Mouse (Mus musculus): ENCODE data around the gene Prkcb. TPM values are rescaled to one million over a fixed set of nuclear protein-coding genes. Genes with fewer than 3 reads are reported as not detected.

Prkcb gene
- total RNA-seq, 2 experiments from 2014 or later = 788 to 796 TPM

DNA sequence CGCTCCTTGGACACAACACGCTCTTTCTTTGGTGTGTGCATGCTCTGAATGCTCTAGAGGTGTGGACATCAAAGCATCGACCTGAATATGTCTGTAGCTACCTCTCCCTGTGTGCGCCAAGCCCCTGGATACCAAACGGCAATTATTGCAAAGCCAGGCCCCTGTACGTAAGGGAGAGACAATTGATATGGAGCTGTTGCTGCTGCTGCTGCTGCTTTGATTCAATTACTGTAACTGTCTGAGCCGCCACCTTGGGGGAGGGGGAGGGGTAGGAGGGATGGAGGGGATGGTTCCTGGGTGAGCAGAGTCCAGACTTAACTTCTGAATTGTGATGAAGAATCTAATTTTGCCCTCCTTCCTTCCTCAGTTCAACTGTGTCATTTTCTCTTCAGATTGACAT is 312.3 kb downstream of the Prkcb start:
- H3K4me3 ChIP-seq = no peak overlapping the region
- no peak for DNase-seq (ENCODE audit: low spot score in 2 of 2)
- TF ChIP-seq CTCF (conservative IDR thresholded peaks at IDR 0.05) = no peak
- H3K27ac ChIP-seq = no peak overlapping the region

GRCm38 (mm10) chr7:122605066-122605465 is 316.5 kb downstream of the Prkcb start:
- no peak overlapping the region for H3K4me3 ChIP-seq
- H3K27ac ChIP-seq = no peak overlapping the region
- no peak for TF ChIP-seq CTCF (conservative IDR thresholded peaks at IDR 0.05)
- no peak for DNase-seq (ENCODE audit: low spot score in 2 of 2)

GRCm38 (mm10) chr7:122609420-122609819 is 320.9 kb downstream of the Prkcb start:
- no peak for DNase-seq (ENCODE audit: low spot score in 2 of 2)
- TF ChIP-seq CTCF (conservative IDR thresholded peaks at IDR 0.05) = no peak
- no peak overlapping the region for H3K4me3 ChIP-seq
- no peak overlapping the region for H3K27ac ChIP-seq

DNA sequence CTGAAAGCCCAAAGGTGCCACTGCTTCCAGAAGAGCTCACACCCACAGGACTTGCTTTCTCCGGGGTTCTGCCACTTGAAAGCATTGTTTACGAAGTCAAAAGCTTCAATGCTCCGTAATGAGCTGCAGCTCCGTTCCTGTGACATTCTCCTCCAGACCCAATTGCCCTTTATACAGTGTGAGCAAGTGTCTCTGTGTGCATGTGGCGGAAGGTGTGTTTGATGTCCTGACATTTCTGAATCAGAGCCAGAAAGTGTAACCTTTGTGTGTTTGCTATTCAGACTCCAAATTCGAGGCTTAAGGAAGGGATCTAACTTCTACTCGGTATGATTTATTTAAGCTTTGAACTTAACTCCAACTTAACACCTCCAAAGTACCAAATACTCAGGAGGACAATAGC is 321.6 kb downstream of the Prkcb start:
- TF ChIP-seq CTCF (conservative IDR thresholded peaks at IDR 0.05) = no peak
- H3K27ac ChIP-seq = no peak overlapping the region
- DNase-seq (ENCODE audit: low spot score in 2 of 2) = no peak
- no peak overlapping the region for H3K4me3 ChIP-seq

DNA sequence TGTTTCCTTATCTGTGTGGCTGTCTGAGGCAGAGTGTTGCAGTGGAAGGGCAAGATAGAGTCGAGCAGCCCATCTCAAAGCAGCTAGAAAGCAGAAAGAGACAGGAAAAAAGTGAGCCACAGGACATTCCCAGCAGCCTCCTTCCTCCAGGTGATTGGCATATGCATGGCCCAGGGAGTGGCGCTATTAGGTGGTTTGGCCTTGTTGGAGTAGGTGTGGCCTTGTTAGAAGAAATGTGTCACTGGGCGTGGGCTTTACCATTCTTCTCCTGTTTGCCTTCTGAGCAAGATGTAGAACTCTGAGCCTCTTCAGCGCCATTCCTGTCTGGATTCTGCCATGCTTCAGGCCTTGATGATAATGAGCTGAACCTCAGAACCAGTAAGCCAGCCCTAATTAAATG is 325.3 kb downstream of the Prkcb start:
- H3K27ac ChIP-seq = no peak overlapping the region
- TF ChIP-seq CTCF (conservative IDR thresholded peaks at IDR 0.05) = no peak
- H3K4me3 ChIP-seq = no peak overlapping the region
- no peak for DNase-seq (ENCODE audit: low spot score in 2 of 2)

DNA sequence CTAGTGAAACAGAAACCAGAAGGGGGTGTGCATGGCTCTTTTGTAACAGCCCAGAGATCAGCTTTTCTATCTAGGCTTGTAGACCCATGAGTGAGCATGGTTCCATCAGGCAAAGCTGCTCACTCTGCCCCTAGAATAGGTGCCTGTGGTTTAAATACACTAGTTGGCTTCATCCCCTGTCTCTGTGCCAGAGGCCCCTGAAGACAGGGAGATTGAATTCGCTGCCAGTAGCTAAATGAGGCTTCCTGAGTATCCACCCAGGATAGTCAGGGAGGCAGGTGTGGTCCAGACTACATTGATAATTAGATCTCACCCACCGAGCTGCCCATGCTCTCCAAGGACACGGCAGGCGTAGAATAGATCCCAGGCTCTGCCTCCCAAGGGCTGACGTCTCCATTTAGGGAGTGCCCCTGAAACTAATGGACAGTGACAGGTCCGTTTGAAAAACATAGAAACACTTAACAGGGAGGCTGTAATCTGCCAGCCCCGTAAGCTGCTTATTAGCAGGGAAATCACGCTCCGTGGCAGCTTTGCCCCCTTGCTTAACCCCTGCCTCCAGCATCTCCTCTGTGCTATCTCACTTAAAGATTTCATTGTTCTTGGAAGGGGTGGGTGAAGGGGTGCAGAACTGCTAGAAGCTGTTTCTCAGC is 333.7 kb downstream of the Prkcb start:
- DNase-seq (ENCODE audit: low spot score in 2 of 2) = no peak
- H3K4me3 ChIP-seq = no peak overlapping the region
- TF ChIP-seq CTCF (conservative IDR thresholded peaks at IDR 0.05) = peak; percentile 14; the same call in 1 of the 2 replicates
- H3K27ac ChIP-seq = peak overlapping the region; percentile 2; the same call in 1 of the 2 replicates

- Histone ChIP-seq H3K27ac (no peak overlapping the region), H3K4me3 (no peak overlapping the region)
- peak; percentile 56 for TF ChIP-seq CTCF (conservative IDR thresholded peaks at IDR 0.05)
- DNase-seq (ENCODE audit: low spot score in 2 of 2) = no peak
Observed at GRCm38 (mm10) chr7:122623753-122624152, 335.2 kb downstream of the Prkcb start.

DNA sequence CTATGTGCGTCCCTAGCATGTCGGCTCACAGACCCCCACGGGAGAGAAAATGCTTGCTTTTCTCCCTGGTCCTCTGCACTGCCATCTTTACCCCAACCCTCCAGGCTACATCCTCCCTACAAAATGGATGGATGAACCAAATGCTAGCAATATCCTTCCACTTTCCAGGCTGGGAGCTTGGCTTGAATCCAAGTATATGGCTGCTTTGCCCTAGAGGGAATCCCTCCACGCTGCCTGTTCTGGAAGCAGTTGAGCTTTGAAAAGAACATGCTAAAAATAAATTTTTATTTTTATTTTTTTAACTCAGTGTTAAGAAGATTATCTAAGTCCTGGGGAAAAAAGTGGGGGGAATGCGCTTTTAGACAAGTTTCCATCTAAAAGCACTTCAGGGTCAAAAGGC is 339.5 kb downstream of the Prkcb start:
- no peak for TF ChIP-seq CTCF (conservative IDR thresholded peaks at IDR 0.05)
- H3K27ac ChIP-seq = no peak overlapping the region
- no peak for DNase-seq (ENCODE audit: low spot score in 2 of 2)
- no peak overlapping the region for H3K4me3 ChIP-seq

GRCm38 (mm10) chr7:122630386-122630785 is 341.8 kb downstream of the Prkcb start:
- H3K4me3 ChIP-seq = no peak overlapping the region
- no peak for TF ChIP-seq CTCF (conservative IDR thresholded peaks at IDR 0.05)
- H3K27ac ChIP-seq = no peak overlapping the region
- DNase-seq (ENCODE audit: low spot score in 2 of 2) = no peak

GRCm38 (mm10) chr7:122631151-122631550 is 342.6 kb downstream of the Prkcb start:
- TF ChIP-seq CTCF (conservative IDR thresholded peaks at IDR 0.05) = no peak
- Histone ChIP-seq H3K27ac (no peak overlapping the region), H3K4me3 (no peak overlapping the region)
- no peak for DNase-seq (ENCODE audit: low spot score in 2 of 2)

- H3K27ac ChIP-seq = no peak overlapping the region
- no peak for DNase-seq (ENCODE audit: low spot score in 2 of 2)
- no peak for TF ChIP-seq CTCF (conservative IDR thresholded peaks at IDR 0.05)
- H3K4me3 ChIP-seq = no peak overlapping the region
Observed at GRCm38 (mm10) chr7:122632946-122633345, 344.4 kb downstream of the Prkcb start.

- DNase-seq (ENCODE audit: low spot score in 2 of 2) = no peak
- no peak overlapping the region for H3K27ac ChIP-seq
- TF ChIP-seq CTCF (conservative IDR thresholded peaks at IDR 0.05) = no peak
- no peak overlapping the region for H3K4me3 ChIP-seq
Observed at GRCm38 (mm10) chr7:122633463-122633862, 344.9 kb downstream of the Prkcb start.

DNA sequence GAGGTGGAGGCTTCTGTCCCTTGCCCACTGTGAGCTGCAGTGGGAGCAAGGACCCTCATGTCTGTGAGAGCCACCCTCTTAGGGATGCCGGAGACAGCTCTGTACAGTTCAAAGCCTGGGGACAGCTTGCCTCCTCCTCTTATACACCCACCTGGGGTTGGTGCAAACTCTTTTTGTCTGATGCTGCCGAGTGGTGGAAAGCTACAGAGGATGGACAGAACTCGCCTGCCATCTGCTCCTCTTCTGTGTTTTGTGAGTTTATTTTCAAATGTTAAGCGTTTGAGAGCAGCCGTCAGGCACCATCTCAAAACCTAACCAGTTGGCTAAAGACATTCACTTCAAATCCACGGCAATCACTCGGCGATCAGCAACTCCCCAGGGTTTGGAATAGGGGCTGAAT is 355.1 kb downstream of the Prkcb start:
- Histone ChIP-seq H3K27ac (peak overlapping the region; percentile 73; the same call in 1 of the 2 replicates), H3K4me3 (no peak overlapping the region)
- TF ChIP-seq CTCF (conservative IDR thresholded peaks at IDR 0.05) = no peak
- DNase-seq (ENCODE audit: low spot score in 2 of 2) = peak; percentile 32 to 53

DNA sequence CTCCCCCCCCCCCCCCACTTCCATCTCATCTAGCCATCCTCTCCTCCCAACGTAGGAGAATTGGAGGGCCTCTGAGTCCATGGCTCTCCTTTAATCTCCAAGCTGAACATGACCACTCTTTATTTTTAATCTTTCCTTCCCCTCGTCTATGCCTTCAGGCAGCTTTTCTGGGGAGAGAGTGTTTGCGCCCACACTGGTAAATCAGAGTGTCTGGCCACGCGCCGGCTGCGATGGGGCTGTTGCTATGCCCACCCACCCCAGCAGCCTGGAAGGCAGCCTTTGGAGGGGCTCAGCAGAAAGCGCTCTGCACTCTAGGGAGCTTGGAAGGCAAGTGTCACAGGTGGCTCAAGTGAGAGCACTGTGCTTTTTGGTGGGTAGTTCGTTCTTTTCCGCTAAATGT is 360.8 kb downstream of the Prkcb start:
- peak; percentile 36 to 41 for DNase-seq (ENCODE audit: low spot score in 2 of 2)
- H3K27ac ChIP-seq = peak overlapping the region; percentile 64
- H3K4me3 ChIP-seq = no peak overlapping the region
- no peak for TF ChIP-seq CTCF (conservative IDR thresholded peaks at IDR 0.05)
